Mouse (Mus musculus): ENCODE measurements at regions not wholly inside any gene's neighbourhood (a gene's known extent, or its start where the extent isn't known, plus 50 kb on each side); places are given as distances from the start of the nearest gene placed in this dataset.

DNA sequence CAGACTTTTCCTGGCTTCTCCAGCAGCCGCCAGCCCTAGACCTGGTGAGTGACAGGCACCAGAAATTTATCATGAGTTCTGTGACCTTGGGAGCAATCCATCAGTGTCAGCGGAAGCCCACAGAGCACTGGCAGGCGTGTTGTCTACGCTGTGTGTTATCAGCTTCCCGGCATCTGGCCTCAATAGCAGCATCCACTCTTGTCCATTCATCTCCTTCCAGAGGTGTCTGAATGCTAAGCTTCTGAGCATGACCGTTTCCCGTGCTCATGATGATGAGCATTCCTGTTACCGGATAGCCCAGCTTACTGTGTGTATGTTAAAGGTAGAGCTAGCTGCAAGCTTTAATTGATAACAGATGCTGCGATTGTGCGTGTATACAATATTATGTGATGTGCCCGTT lies 110.7 kb upstream of the Ajap1 start:
- no peak overlapping the region for H3K4me3 ChIP-seq (ENCODE audit: control insufficient read depth, low read depth, low read length)
- no peak for TF ChIP-seq POLR2A (IDR thresholded peaks at IDR 0.05; ENCODE audit: control insufficient read depth, low read depth, low read length)
- TF ChIP-seq CTCF (IDR thresholded peaks at IDR 0.05; ENCODE audit: control insufficient read depth, insufficient read depth, insufficient replicate concordance, low read depth, low read length): no peak
- H3K27me3 ChIP-seq (ENCODE audit: control insufficient read depth, insufficient read depth, low read length): no peaks in the 10 kb centered on the region
- H3K4me1 ChIP-seq (ENCODE audit: control insufficient read depth, insufficient read depth, low read length): no peaks in the 10 kb centered on the region
- no peak overlapping the region for H3K27ac ChIP-seq (ENCODE audit: control insufficient read depth, insufficient read depth, low read depth, low read length)
- H3K36me3 ChIP-seq (ENCODE audit: control insufficient read depth, insufficient read depth, low read length): no peaks in the 10 kb centered on the region

DNA sequence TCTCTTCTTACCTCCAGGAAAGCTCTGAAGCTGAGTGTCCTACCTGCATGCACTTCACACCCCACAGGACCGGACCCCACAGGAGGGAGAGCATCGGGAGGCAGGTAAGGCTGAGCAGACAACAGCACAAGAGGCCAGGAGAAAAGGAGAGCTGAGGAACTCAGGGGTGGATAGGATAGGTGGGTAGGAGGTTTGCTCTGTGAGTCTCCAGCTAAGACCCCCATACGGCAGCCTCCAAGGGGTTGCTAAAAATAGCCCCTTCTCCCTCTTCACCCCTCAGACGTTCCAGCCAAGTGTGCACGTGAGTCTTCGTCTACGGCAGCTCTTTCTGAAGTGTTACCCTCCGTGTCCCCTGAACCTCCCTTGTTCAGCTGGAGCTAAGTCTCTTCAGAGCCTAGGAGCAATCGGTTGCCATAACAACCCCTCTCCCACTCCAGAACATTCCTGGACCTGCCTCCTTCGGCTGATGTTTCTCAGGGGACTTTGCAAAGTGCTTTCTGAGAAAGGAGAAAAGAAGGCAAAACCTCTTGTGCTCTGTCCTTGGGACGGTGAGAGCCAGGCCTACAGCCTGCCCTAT lies 117.3 kb upstream of the Ajap1 start:
- TF ChIP-seq CTCF (IDR thresholded peaks at IDR 0.05; ENCODE audit: control insufficient read depth, insufficient read depth, insufficient replicate concordance, low read depth, low read length): no peak
- TF ChIP-seq POLR2A (IDR thresholded peaks at IDR 0.05; ENCODE audit: control insufficient read depth, low read depth, low read length): no peak
- Histone ChIP-seq H3K4me3 (ENCODE audit: control insufficient read depth, low read depth, low read length) (no peak overlapping the region), H3K36me3 (ENCODE audit: control insufficient read depth, insufficient read depth, low read length) (no peaks in the 10 kb centered on the region), H3K27ac (ENCODE audit: control insufficient read depth, insufficient read depth, low read depth, low read length) (no peak overlapping the region), H3K4me1 (ENCODE audit: control insufficient read depth, insufficient read depth, low read length) (peaks cover 8% of the 10 kb centered on the region; the same call in 1 of the 2 replicates), H3K27me3 (ENCODE audit: control insufficient read depth, insufficient read depth, low read length) (no peaks in the 10 kb centered on the region)

DNA sequence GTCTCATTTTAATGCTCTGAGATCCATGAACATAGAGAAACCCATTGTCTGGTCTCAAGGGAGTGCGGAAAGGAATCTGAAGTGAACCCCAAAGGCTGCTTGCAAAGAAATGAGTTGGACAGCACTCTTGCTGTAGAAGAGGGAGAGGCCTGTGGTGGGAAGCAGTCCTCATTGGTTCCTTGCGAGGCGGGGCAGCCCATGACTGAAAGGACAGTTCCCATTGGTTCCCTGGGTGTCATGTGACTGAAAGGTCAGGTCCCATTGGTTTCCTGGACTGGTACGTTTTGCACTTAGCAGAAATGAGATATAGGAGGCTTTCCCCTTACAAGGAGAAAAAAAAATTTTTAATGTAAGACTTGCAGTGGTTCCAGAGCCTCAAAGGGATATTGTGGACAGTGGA lies 119.9 kb upstream of the Ajap1 start:
- no peak overlapping the region for H3K27ac ChIP-seq (ENCODE audit: control insufficient read depth, insufficient read depth, low read depth, low read length)
- TF ChIP-seq POLR2A (IDR thresholded peaks at IDR 0.05; ENCODE audit: control insufficient read depth, low read depth, low read length): no peak
- TF ChIP-seq CTCF (IDR thresholded peaks at IDR 0.05; ENCODE audit: control insufficient read depth, insufficient read depth, insufficient replicate concordance, low read depth, low read length): no peak
- no peak overlapping the region for H3K4me3 ChIP-seq (ENCODE audit: control insufficient read depth, low read depth, low read length)
- no peaks in the 10 kb centered on the region for H3K36me3 ChIP-seq (ENCODE audit: control insufficient read depth, insufficient read depth, low read length)
- peaks cover 8% of the 10 kb centered on the region; the same call in 1 of the 2 replicates for H3K4me1 ChIP-seq (ENCODE audit: control insufficient read depth, insufficient read depth, low read length)
- no peaks in the 10 kb centered on the region for H3K27me3 ChIP-seq (ENCODE audit: control insufficient read depth, insufficient read depth, low read length)

DNA sequence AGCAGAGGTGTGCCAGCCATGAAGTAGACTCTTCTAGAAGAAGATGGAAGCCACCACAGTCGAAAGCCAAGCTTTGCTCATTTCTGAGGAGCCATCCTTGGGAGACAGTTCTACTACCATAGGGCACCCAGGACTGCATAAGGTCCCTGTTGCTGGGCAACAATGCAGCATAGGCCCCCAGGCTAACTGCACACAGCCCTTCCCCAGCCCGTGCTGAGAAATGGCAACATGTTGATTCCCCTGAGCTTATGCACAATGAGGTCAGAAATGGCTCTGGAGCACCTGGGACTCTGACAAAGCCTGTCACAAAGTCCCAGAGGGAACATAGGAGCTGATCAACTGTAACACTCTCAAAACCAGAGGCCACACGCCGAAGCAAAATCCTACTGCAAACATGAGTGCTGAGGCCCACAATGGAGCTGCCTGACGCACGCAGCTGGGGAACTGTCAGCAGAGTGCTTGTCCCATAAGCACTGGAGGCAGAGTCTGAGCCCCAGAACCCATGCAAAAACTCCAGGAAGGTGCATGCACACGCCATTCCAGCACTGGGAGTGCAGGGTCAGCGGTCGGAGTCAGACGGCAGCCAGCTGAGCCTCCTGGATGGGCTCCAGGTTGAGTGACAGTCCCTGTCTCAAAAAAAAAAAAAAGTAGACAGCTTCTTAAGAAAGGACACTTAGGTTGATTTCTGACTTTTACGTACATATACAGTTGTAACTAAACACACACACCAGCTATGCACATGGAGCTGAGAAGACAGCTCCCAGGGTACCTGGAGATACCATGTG lies 120.6 kb upstream of the Ajap1 start:
- Histone ChIP-seq H3K4me1 (ENCODE audit: control insufficient read depth, insufficient read depth, low read length) (peaks cover 8% of the 10 kb centered on the region; the same call in 1 of the 2 replicates), H3K27me3 (ENCODE audit: control insufficient read depth, insufficient read depth, low read length) (no peaks in the 10 kb centered on the region), H3K27ac (ENCODE audit: control insufficient read depth, insufficient read depth, low read depth, low read length) (no peak overlapping the region), H3K4me3 (ENCODE audit: control insufficient read depth, low read depth, low read length) (no peak overlapping the region), H3K36me3 (ENCODE audit: control insufficient read depth, insufficient read depth, low read length) (no peaks in the 10 kb centered on the region)
- TF ChIP-seq CTCF (IDR thresholded peaks at IDR 0.05; ENCODE audit: control insufficient read depth, insufficient read depth, insufficient replicate concordance, low read depth, low read length): no peak
- no peak for TF ChIP-seq POLR2A (IDR thresholded peaks at IDR 0.05; ENCODE audit: control insufficient read depth, low read depth, low read length)

DNA sequence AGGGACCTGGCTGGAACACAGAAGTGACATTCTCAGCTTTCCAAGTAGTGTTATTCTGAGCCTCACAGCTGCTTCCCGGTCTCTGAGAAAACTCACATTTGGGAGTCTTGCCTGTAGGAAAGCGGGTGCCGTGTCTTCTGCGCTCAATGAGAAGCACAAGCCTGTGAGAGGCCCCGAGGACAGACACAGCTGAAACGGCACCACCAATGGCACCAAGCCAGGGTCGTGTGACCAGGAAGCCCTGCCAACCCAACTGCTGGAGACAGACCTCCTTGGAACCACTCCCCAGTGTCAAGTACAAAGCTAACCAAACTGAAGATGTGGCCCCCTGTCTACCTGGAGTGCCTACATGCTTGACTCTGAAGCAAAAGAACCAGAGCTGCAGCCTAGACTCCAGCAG lies 121.3 kb upstream of the Ajap1 start:
- H3K27ac ChIP-seq (ENCODE audit: control insufficient read depth, insufficient read depth, low read depth, low read length): no peak overlapping the region
- H3K4me3 ChIP-seq (ENCODE audit: control insufficient read depth, low read depth, low read length): no peak overlapping the region
- H3K4me1 ChIP-seq (ENCODE audit: control insufficient read depth, insufficient read depth, low read length): peaks cover 8% of the 10 kb centered on the region; the same call in 1 of the 2 replicates
- H3K36me3 ChIP-seq (ENCODE audit: control insufficient read depth, insufficient read depth, low read length): no peaks in the 10 kb centered on the region
- no peaks in the 10 kb centered on the region for H3K27me3 ChIP-seq (ENCODE audit: control insufficient read depth, insufficient read depth, low read length)
- TF ChIP-seq POLR2A (IDR thresholded peaks at IDR 0.05; ENCODE audit: control insufficient read depth, low read depth, low read length): no peak
- no peak for TF ChIP-seq CTCF (IDR thresholded peaks at IDR 0.05; ENCODE audit: control insufficient read depth, insufficient read depth, insufficient replicate concordance, low read depth, low read length)

DNA sequence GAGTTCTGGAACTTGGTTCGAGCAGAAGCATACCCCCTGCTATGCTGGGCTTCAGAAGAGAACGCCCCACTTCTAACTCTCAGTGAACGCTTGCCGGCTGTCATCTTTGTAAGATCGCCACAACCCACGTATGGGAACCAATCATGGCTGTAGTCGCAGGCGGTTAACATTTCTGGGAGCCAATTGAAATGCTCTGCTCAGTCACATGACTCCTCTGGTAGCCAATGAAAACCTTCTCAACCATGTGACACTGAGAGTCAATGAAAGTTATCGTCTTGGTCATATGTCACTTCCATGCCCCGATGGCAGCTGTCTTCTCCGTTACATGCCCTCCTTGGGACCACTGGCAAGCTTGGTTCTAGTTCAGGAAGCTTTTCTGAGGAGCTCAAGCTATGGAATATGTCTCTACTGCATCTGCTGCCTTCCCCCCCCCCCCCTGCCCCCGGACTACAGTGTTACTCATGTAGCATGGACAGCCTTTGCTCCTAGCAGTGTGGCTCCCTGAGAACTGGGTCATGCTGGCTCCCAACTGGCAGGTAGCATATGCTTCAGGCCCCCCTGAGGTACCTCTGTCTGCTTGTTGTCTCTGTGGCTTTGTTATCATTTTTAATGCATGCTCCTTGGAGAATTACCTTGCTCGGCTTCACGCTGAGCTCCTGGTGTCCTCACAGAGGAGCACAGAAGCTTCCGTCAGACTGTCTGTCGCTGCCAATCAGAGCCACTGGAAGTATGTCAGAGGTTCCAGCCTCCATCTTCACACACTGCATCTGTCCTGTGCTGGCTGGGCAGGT lies 122.3 kb upstream of the Ajap1 start:
- Histone ChIP-seq H3K4me3 (ENCODE audit: control insufficient read depth, low read depth, low read length) (no peak overlapping the region), H3K27ac (ENCODE audit: control insufficient read depth, insufficient read depth, low read depth, low read length) (no peak overlapping the region), H3K4me1 (ENCODE audit: control insufficient read depth, insufficient read depth, low read length) (peaks cover 8% of the 10 kb centered on the region; the same call in 1 of the 2 replicates), H3K36me3 (ENCODE audit: control insufficient read depth, insufficient read depth, low read length) (no peaks in the 10 kb centered on the region), H3K27me3 (ENCODE audit: control insufficient read depth, insufficient read depth, low read length) (no peaks in the 10 kb centered on the region)
- TF ChIP-seq POLR2A (IDR thresholded peaks at IDR 0.05; ENCODE audit: control insufficient read depth, low read depth, low read length) (no peak), CTCF (IDR thresholded peaks at IDR 0.05; ENCODE audit: control insufficient read depth, insufficient read depth, insufficient replicate concordance, low read depth, low read length) (no peak)

DNA sequence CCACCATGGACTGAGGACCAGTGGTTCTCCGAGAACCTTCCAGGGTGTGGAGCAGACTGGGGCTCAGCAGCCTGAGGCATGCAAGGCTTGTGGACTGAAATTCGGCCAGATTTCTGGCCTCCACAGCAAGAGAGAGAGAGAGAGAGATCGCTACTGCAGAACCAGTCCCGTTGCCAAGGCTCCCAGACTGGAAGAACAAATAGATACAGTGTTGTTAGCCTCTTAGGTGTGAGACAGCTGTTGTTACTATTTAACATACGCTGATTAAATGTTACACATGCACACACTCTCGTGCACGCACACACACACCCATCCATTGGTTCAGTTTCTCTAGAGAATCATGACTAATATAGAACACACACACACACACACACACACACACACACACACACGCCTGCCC lies 133.4 kb upstream of the Ajap1 start:
- no peaks in the 10 kb centered on the region for H3K4me1 ChIP-seq (ENCODE audit: control insufficient read depth, insufficient read depth, low read length)
- no peaks in the 10 kb centered on the region for H3K36me3 ChIP-seq (ENCODE audit: control insufficient read depth, insufficient read depth, low read length)
- no peak overlapping the region for H3K4me3 ChIP-seq (ENCODE audit: control insufficient read depth, low read depth, low read length)
- TF ChIP-seq POLR2A (IDR thresholded peaks at IDR 0.05; ENCODE audit: control insufficient read depth, low read depth, low read length) (no peak), CTCF (IDR thresholded peaks at IDR 0.05; ENCODE audit: control insufficient read depth, insufficient read depth, insufficient replicate concordance, low read depth, low read length) (no peak)
- no peak overlapping the region for H3K27ac ChIP-seq (ENCODE audit: control insufficient read depth, insufficient read depth, low read depth, low read length)
- H3K27me3 ChIP-seq (ENCODE audit: control insufficient read depth, insufficient read depth, low read length): no peaks in the 10 kb centered on the region
